Mouse (Mus musculus) mature B cell (primary cell): Measurements from ENCODE around the gene Runx1.

Experiments
- in situ Hi-C: fragments of 300-500 bp; cut with MboI; formaldehyde crosslinking; loops from 2 replicates; pipeline ENCODE4 v1.14.3; 2019

Runx1 gene

DNA sequence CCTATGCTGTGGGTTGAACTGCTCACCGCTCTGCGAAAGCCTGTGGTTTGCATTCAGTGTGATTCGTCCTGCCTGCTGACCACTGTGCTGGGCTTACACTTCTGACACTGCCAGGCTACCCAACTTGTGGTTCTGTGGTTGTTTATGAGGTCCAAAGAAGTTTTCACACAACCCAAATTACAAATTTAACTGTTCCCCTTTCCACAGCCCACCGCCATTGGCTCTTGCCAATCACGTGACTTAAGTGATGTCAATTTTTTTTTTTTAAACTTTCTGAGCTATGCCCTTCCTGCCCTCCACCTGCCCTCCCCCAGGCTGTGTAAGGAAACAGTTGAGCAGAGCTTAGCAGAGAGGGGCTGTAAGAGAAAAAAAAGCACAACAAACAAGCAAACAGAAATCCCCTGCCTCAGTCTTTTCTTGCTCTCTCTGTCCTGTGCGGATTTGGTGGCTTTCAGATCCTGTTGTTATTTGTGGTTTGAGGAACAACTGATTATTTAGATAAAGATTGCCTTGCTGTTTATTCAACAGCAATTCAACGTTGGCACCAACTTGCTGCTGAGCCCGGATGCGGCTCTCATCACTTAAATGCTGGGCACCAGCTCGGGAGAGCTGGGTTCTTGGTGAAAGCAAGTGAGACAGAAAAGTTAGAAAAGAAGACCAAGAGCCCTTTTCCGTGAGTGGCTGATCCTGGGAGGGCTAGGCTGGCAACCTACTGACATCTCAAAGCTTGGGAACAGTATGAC lies at the start of gene Runx1:
Gene Runx1 (minus strand): TSS at position 242 of the 743 bp plus-strand sequence.
- in situ Hi-C loops = no loop called here

- in situ Hi-C loops = no loop called here
Measured at GRCm38 (mm10) chr16:92874015-92874414, 48.1 kb upstream of the Runx1 start.

DNA sequence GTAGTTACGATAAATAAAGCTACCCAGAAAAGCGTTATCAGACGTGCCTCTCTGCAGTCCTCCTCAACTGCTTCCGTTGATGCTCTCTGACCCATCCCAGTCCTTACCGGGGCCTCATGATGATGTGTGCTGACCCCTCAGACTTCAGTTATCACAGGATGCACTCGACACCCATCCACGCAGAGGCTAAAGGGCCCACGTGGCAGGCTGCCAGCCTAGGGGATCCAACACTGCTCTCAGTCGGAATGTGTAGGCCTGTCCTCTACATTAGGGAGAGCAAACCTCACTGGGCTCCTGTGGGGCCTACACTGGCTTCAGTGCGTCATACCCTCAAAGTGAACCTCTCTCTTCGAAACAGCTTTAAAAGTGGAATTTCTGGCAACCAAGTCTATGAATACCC lies 45.8 kb upstream of the Runx1 start:
- in situ Hi-C loops = no loop called here

DNA sequence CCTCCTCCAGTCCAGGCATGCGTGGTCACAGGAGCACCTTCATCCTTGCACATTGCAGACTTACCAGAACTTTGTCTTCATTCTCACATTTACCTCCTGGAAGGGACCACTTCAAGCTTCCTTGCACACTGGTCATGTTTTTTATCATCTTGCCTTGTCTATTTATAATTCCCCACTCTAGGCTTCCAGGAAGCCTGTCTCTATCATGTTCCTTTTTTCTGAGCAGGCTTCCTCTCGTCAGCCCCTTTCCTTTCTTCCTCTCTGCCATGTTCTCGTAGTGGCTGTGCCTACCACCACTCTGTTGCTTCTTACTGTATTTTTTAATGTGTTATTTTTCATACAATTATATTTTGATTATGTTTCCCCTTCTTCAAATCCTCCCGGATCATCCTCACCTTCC lies 42.6 kb upstream of the Runx1 start:
- in situ Hi-C loops = no loop called here

- in situ Hi-C loops = no loop called here
Measured at GRCm38 (mm10) chr16:92867261-92867935, 41.4 kb upstream of the Runx1 start.

- in situ Hi-C loops = no loop called here
Measured at GRCm38 (mm10) chr16:92865314-92865713, 39.4 kb upstream of the Runx1 start.

DNA sequence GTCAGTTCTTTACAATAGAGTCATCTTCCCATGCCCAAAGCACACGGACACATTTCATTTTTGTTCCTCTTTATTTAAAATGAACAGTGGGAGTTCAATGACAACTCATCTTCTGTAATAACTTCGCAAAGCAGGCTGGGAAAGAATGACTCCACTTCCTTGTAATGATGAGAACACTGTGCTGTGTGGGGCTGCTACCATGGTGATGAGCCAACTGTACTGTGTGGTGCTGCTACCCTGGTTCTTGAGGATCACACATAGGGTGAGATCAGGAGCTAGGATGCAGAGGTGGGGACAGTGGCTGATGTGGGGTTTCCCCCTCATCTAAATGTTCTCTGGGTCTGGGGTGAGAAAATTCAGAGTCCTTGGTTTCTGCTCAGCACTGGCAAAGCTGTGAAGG lies 38.2 kb upstream of the Runx1 start:
- in situ Hi-C loops = no loop called here

DNA sequence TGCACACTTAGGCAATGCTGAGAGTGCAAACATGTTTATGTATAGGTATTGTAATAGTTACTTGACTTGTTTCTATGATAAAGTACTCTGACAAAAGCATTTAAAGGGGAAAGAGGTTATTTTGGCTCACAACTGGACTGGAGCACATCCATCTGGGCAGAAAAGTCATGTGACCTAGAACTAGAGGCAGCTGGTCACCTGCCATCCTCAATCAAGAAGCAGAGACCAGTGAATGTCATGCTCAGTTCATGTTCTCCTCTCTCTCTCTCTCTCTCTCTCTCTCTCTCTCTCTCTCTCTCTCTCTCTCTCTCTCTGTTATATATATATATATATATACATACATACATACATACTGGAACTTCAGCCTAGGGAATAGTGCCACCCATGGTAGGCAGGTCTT lies 37.2 kb upstream of the Runx1 start:
- in situ Hi-C loops = no loop called here

DNA sequence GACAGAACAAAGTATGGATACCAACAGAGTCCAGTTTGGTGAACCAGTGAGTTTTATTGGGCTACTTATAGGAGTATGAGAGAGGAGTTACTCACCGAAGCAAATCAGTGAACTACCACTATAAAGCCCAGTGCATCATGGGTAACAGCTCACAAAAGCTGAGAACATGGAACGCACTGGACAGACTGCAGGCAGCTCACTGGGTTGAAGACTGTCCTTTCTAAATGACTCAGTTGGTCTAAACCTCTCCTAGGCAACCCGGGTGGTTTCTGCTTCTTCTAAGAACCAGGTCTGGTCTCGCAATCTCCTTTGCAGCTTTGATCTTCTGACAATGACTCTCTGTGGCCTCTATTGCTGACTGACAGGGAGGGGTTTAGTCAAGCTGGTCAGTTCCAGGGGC lies 36.5 kb upstream of the Runx1 start:
- in situ Hi-C loops = no loop called here

DNA sequence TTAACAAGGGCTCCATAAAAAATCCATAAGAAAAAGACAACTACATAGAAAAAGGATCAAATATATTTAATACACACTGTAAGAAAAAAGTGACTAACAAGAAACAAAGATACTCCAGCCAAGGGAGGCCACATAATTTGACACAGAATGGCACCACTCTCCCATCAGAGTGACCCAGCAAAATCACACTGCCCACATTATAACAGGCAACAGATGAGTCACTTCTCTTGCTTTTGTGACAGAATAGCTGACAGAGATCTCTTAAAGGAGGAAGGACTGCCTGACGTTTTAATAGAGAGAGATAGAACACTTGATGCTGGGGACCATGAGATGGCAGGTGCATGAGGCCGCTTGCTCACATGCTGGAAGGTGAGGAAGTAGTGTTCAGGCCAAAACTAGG lies 35.6 kb upstream of the Runx1 start:
- in situ Hi-C loops = no loop called here

DNA sequence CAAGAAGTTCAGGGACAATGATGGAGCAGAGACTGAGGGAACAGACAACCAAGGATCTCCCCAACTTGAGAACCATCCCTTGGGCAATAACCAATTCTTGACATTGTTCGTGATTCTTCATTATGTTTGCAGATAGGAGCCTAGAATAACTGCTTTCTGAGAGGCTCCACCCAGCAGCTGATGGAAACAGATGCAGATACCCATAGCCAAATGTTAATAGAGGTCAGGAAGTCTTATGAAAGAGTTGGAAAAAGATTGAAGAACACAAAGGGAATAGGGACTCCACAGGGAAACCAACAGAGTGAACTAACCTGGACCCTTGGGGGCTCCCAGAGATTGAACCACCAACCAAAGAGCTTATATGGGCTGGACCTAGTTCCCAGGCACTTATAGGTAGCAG lies 34.7 kb upstream of the Runx1 start:
- in situ Hi-C loops = no loop called here

DNA sequence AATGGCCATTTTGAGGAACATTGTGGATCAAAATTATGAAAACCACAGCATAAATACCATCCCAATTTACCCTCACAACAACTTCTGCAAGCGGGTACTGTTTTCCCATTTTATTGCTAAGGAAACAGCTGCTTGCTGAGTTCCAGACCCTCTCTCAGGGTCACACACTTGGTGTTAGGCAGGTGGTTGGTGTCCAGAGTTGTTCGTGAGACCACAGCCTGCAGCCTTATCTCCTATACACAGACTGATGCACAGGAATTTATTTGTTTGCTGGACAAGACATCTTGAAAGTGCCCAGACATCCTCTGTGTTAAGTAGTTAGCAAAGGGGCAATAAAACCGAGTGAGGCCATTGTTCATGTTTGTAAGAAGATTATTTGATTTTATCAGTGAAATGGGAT lies 30.8 kb upstream of the Runx1 start:
- in situ Hi-C loops = no loop called here

DNA sequence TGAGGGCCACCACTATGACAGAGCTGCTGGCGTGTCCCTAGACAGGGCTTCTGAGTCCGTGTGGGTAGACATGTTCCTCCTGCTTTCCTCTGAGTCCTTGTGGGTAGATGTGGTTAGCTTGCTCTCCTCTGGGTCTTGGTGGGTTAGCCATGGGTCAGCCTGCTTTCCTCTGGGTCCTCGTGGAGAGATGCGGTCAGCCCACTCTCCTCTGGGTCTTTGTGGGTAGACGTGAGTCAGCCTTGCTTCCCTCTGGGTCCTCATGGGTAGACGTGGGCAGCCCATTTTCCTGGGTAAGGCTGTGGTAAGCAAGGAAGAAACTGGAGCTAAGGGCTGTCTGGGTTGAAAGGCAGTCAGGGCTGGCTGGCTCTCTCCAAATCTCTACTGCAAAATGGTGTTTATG lies 26.3 kb upstream of the Runx1 start:
- in situ Hi-C loops = no loop called here

DNA sequence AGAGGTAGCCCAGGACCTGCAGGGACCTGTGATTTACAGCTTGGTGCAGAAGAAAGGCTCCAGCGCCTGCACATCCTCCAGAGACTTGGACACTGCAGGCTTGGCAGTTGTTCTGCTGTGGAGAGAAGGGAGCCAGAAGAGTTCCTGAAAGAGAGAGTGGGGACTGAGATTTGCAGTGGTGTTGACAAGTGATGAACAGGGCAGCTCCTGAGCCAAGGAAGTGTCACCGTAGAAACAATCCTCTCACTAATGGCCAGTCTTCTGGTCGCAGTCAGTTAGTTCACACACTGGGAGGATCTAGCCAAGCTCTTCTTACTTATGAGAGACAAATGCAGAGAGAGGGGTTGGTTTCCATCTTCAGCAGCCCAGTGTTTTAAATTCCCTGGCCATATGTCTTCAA lies 24.5 kb upstream of the Runx1 start:
- in situ Hi-C loops = no loop called here

DNA sequence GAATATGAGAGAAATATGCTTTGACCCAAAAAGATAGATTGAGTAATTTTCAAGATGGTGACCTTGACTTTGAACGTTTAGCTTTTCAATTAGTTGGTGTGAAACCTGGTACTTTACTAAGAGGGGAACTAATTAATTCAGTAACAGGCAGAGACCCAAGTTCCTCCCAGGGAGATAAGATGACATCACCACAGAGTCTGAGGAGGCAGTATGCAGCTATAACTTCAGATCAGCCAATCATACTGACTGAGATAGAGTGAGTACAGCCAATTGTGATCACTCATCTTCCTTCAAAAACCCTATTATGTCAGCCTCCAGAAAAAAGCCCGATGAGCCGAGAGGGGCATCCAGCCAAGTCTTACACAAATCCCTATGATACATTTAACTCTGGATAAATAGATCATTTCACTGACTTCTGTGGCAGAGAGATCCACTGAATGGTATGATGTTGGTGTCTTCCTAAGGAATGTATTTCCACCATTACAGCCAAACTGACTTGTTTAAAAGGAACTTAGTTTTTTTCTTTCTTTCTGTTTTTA lies 21.9 kb upstream of the Runx1 start:
- in situ Hi-C loops = no loop called here

DNA sequence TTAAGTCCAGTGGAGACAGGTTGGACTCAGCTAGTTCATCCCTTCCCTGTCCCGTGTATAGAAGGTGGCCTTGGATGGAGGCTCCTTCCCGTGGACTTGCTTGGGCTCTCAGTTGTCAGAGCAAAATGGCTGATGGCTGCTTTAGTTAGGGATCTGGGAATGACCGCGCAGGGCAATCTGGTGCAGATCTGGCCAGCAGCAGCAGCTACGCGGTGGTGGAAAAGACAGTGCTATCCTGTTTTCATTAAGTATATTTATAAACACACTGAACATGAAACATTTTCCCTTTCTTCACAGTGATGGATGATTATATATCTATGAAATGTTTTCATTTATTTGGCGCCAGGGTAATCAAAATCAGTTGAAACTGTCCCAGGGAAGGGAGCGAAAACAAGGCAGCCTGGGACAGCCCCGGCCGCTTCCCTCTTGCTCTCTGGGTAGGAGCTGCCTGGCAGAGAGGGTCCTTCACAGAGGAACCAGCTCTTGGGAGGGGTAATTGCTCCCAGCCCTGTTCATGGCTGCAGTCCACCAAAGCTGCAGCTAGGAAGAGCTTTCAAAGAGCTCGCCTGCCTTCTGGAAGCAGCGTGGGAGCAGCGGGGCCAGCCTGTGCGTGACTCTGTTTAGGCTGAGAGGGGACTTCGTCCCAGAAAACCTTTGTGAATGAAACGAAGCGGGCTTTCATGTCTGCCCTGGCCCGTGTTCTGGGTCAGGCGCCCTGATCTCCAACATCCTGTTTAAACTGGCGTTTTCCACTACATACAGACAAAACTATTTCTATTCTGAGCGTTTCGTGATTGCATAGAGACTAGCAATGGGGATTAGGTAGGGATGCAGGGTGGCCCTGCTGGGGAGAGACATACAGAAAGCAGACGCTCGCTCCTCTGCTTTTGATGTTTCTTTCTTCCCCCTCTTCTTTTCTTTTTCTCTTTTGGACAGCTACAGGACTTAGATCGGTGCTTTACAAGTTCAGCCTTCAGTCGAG lies 19.6 kb upstream of the Runx1 start:
- in situ Hi-C loops = no loop called here

DNA sequence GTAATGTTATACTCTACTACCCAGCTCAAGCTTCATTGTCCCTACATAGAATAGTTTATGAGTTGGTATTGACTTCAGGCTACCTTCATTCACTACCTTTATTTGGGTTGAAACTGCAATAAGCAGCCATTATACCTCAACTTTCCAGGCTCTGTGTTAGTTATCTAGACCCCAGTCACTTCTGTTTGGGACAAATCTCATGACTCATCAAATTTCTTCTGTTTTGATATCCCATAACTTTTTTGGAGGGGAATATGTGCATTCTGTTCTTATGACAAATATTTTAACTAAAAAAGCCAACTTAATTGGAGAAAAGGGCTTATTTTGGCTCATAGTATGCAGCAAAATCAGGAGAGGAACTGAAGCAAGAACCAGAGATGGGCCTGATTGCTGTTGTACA lies 12.8 kb upstream of the Runx1 start:
- in situ Hi-C loops = no loop called here

- in situ Hi-C loops = no loop called here
Measured at GRCm38 (mm10) chr16:92831341-92831740, 5.4 kb upstream of the Runx1 start.

DNA sequence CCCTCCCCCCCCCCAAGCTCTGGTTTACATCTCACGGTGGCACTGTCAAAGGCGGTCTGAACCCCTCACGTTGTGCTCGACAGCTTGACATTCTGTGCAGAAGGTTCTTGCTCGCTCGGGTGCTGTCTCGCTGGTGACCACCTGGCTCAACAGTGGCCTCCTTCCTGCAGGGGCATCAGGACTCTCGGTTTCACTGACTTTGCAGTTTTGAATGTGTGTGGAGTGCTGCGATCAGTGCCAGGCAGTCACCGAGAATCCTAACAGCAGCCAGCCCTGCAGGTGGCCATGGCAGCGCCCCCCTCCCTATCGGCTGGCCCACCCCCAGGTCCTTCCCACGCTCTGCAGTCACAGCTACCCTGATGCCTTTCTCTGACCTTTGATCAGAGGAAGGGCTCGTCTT lies 4.5 kb upstream of the Runx1 start:
- in situ Hi-C loops = no loop called here

DNA sequence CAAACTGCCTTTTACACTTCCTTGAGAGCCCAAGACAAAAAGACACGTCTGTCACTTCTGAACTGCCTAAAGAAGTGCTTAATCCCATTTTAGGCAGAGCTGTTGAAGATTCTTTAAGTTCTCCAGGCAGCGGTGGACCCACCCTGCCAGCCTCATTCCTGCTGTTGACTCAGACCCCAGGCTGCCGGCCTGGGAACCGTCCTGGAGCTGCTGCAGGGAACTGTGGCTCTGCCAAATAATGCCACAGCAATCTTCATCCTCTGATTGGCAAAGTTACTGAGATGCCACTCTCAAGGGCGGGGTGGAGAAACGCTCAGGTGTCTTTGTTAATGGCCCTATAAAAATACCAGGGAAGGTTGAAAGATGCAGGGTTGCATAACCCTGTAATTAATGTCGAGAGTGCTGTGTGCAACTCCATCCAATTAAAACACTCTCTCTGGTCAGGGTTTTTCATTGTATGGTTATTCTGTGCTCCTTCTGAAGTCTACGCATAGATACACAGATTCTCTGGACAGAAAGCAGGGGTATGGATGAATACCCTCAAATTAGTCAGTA lies 2.4 kb upstream of the Runx1 start:
- in situ Hi-C loops = no loop called here

DNA sequence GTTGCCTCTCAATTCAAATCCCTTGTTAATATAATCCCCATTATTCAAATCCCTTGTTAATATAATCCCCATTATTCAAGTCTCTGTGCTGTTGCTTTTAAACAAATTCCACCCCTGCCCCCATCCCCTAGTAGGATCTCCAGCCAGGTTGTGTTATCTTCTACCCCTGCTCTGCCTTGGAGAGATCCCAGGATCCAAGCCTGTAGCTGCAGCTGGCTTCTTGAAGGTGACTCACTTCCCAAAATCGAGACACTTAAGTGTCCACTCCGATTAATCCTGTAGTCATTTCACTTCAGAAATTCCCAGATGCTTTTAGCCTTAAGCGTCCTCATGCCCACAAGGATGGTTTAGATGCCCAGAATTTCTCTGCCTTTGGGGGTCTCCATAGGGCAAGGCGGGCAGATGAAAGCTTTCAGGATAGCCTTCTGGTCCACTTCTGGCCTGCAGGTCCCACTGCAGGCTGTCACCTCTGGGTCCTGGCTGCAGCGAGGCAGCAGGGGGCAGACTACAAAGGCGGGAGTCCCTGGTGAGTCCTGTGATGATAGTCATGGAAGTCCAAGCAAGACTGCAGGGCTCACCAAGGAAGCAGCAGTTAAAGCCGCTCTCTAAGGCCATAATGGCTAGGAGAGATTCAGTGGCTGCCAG lies 1.8 kb upstream of the Runx1 start:
- in situ Hi-C loops = no loop called here
